Mouse (Mus musculus) heart, embryonic 14.5 days (tissue): ENCODE data around the gene Irgm2. TPM values are rescaled to one million over a fixed set of nuclear protein-coding genes. Genes with fewer than 3 reads are reported as not detected.
"Not testable (repeated sequence)": the region's sequence is repeated elsewhere in the genome, so short reads cannot be mapped to it uniquely, and the experiment has no call there.

ENCODE experiments used
- ATAC-seq: fragments of 200-750 bp; cut with Nextera tagmentation; 2 replicates; pipeline ENCODE4 v1.8.0; 2017; ENCODE audit warnings: low read depth, moderate TSS enrichment; ENCODE audit not compliant: insufficient number of reproducible peaks, insufficient read depth, low FRiP score
- H3K27ac ChIP-seq, 2 experiments: fragments of 200-500 bp in 1 of 2; fragments of 300-500 bp in 1 of 2; sonication (generic) in 1 of 2; replicated peaks in 1 of 2; 2 replicates each; pipeline ENCODE4 v1.5.1; 2012 to 2014; ENCODE audit warnings: low read depth in 2 of 2, low read length in 2 of 2, control low read depth in 1 of 2, mild to moderate bottlenecking in 1 of 2, mixed read lengths in 1 of 2; ENCODE audit not compliant: control insufficient read depth in 1 of 2, insufficient read depth in 1 of 2
- H3K27me3 ChIP-seq: fragments of 300-500 bp; sonication (generic); 2 replicates; pipeline ENCODE4 v1.6.1; 2014; ENCODE audit warnings: mild to moderate bottlenecking, low read length, control low read depth; ENCODE audit not compliant: control insufficient read depth, insufficient read depth
- H3K36me3 ChIP-seq: fragments of 300-500 bp; sonication (generic); 2 replicates; pipeline ENCODE4 v1.6.1; 2014; ENCODE audit warnings: mild to moderate bottlenecking, control low read depth, low read length, mixed read lengths; ENCODE audit not compliant: control insufficient read depth, insufficient read depth
- H3K4me1 ChIP-seq, 2 experiments: fragments of 200-500 bp in 1 of 2; fragments of 300-500 bp in 1 of 2; sonication (generic) in 1 of 2; 2 replicates each; pipeline ENCODE4 v1.6.1; 2012 to 2014; ENCODE audit warnings: low read length in 2 of 2, control low read depth in 1 of 2, mixed read lengths in 1 of 2; ENCODE audit not compliant: control insufficient read depth in 2 of 2, insufficient read depth in 2 of 2
- H3K4me2 ChIP-seq: fragments of 300-500 bp; sonication (generic); 2 replicates; pipeline ENCODE4 v1.6.1; 2014; ENCODE audit warnings: mild to moderate bottlenecking, low read length
- H3K4me3 ChIP-seq, 2 experiments: fragments of 200-500 bp in 1 of 2; fragments of 300-500 bp in 1 of 2; sonication (generic) in 1 of 2; 2 replicates each; pipeline ENCODE4 v1.5.1; 2012 to 2014; ENCODE audit warnings: low read length in 2 of 2, mild to moderate bottlenecking in 2 of 2, control low read depth in 1 of 2, low read depth in 1 of 2, moderate library complexity in 1 of 2; ENCODE audit not compliant: control insufficient read depth in 1 of 2, insufficient read depth in 1 of 2
- H3K9ac ChIP-seq: fragments of 300-500 bp; sonication (generic); 2 replicates; pipeline ENCODE4 v1.6.1; 2014; ENCODE audit warnings: mild to moderate bottlenecking, low read length
- H3K9me3 ChIP-seq: fragments of 300-500 bp; sonication (generic); 2 replicates; pipeline ENCODE4 v1.6.1; 2016; ENCODE audit warnings: low read length, control low read depth; ENCODE audit not compliant: control insufficient read depth
- WGBS: fragments of 180-500 bp; shearing (Covaris S2); extraction: QIAGEN DNeasy Blood & Tissue Kit; methylation state at CpG from one replicate; pipeline ENCODE4 v1.1.7; 2014; 5-methylcytosine and 5-hydroxymethylcytosine counted together
- polyA plus RNA-seq: library from polyadenylated mRNA; unstranded; fragments of >200 nt; fragmentation: Nextera tagmentation; extraction: Ambion mirVana; gene quantifications from 2 replicates; pipeline ENCODE4 v1.2.1, GENCODE M21; 2014

Gene Irgm2
- polyA plus RNA-seq, 1 experiment from 2014 or later: 4.3 TPM

- H3K4me1 ChIP-seq: peaks cover 7 to 17% of the 10 kb centered on the region in 2 experiments
- 70% methylated on average over 7 of the region's 7 CpGs for WGBS
- H3K36me3 ChIP-seq: no peaks in the 10 kb centered on the region
- ATAC-seq: no peak
- H3K4me3 ChIP-seq: peak overlapping the region in 1 of 2 experiments; percentile 60; a peak in 1 of 4 replicates
- H3K9me3 ChIP-seq: no peaks in the 10 kb centered on the region
- H3K27me3 ChIP-seq: no peaks in the 10 kb centered on the region
- H3K4me2 ChIP-seq: peak overlapping the region; percentile 71; the same call in 1 of the 2 replicates
- no peak overlapping the region for H3K9ac ChIP-seq
- H3K27ac ChIP-seq: no peak overlapping the region
These were observed 14.4 kb downstream of the Irgm2 start for GRCm38 (mm10) chr11:58213673-58214342.

GRCm38 (mm10) chr11:58214391-58215048, 15.1 kb downstream of the Irgm2 start:
- Histone ChIP-seq H3K4me3 (peak overlapping the region; percentile 60 to 81), H3K4me2 (peak overlapping the region; percentile 71), H3K4me1 (peaks cover 7 to 17% of the 10 kb centered on the region in 2 experiments), H3K9me3 (no peaks in the 10 kb centered on the region), H3K9ac (peak overlapping the region; percentile 77), H3K27me3 (no peaks in the 10 kb centered on the region), H3K27ac (peak overlapping the region; percentile 36 to 68; a peak in 3 of 4 replicates), H3K36me3 (no peaks in the 10 kb centered on the region)
- ATAC-seq: peak; percentile 58; the same call in 1 of the 2 replicates
- WGBS: 28% methylated on average over 15 of the region's 17 CpGs

GRCm38 (mm10) chr11:58215049-58215430, 15.6 kb downstream of the Irgm2 start:
- not testable (repeated sequence) for H3K27ac ChIP-seq, ATAC-seq, H3K27me3 ChIP-seq, H3K36me3 ChIP-seq, H3K9me3 ChIP-seq
- H3K4me1 ChIP-seq: peaks cover 7 to 17% of the 10 kb centered on the region in 2 experiments
- WGBS: 10% methylated on average over 2 of the region's 3 CpGs
- peak overlapping the region; percentile 60 to 81 for H3K4me3 ChIP-seq
- H3K4me2 ChIP-seq: peak overlapping the region; percentile 71
- H3K9ac ChIP-seq: peak overlapping the region; percentile 77

- Histone ChIP-seq H3K9ac (no peak overlapping the region), H3K4me1 (peaks cover 6 to 17% of the 10 kb centered on the region in 2 experiments), H3K27me3 (no peaks in the 10 kb centered on the region), H3K36me3 (no peaks in the 10 kb centered on the region), H3K9me3 (no peaks in the 10 kb centered on the region), H3K4me3 (no peak overlapping the region), H3K27ac (no peak overlapping the region), H3K4me2 (peak overlapping the region; percentile 71)
- 78% methylated on average over 5 of the region's 5 CpGs for WGBS
- no peak for ATAC-seq
These were observed 16.4 kb downstream of the Irgm2 start for GRCm38 (mm10) chr11:58215814-58216213.

- no peak overlapping the region for H3K4me2 ChIP-seq
- no peak for ATAC-seq
- no peaks in the 10 kb centered on the region for H3K36me3 ChIP-seq
- no peak overlapping the region for H3K4me3 ChIP-seq
- H3K4me1 ChIP-seq: peaks cover 0 to 11% of the 10 kb centered on the region in 2 experiments; a peak in 2 of 4 replicates
- WGBS: 80% methylated on average over 6 of the region's 6 CpGs
- no peak overlapping the region for H3K9ac ChIP-seq
- H3K27ac ChIP-seq: no peak overlapping the region
- H3K9me3 ChIP-seq: no peaks in the 10 kb centered on the region
- H3K27me3 ChIP-seq: no peaks in the 10 kb centered on the region
These were observed 17.4 kb downstream of the Irgm2 start for GRCm38 (mm10) chr11:58216823-58217222.

- WGBS: 14% methylated on average over 4 of the region's 4 CpGs
- H3K4me2 ChIP-seq: no peak overlapping the region
- no peaks in the 10 kb centered on the region for H3K9me3 ChIP-seq
- H3K4me3 ChIP-seq: no peak overlapping the region
- ATAC-seq: no peak
- peaks cover 6 to 17% of the 10 kb centered on the region in 2 experiments; a peak in 3 of 4 replicates for H3K4me1 ChIP-seq
- H3K27me3 ChIP-seq: no peaks in the 10 kb centered on the region
- H3K36me3 ChIP-seq: no peaks in the 10 kb centered on the region
- H3K27ac ChIP-seq: peak overlapping the region; percentile 36 to 51
- no peak overlapping the region for H3K9ac ChIP-seq
These were observed 24.3 kb downstream of the Irgm2 start for GRCm38 (mm10) chr11:58223751-58224150.

GRCm38 (mm10) chr11:58224313-58224712, 24.9 kb downstream of the Irgm2 start:
- ATAC-seq: no peak
- H3K4me3 ChIP-seq: no peak overlapping the region
- no peaks in the 10 kb centered on the region for H3K27me3 ChIP-seq
- 61% methylated on average over 7 of the region's 7 CpGs for WGBS
- no peaks in the 10 kb centered on the region for H3K36me3 ChIP-seq
- no peak overlapping the region for H3K4me2 ChIP-seq
- H3K9me3 ChIP-seq: no peaks in the 10 kb centered on the region
- H3K4me1 ChIP-seq: peaks cover 6 to 17% of the 10 kb centered on the region in 2 experiments; a peak in 3 of 4 replicates
- H3K27ac ChIP-seq: peak overlapping the region in 1 of 2 experiments; percentile 51; a peak in 1 of 4 replicates
- H3K9ac ChIP-seq: no peak overlapping the region
